Mouse (Mus musculus) ES-Bruce4 (cell line): Measurements from ENCODE around the gene Fancc. TPM values are rescaled to one million over a fixed set of nuclear protein-coding genes. Genes with fewer than 3 reads are reported as not detected.

Experiments used
- H3K27ac ChIP-seq: 2 replicates; pipeline ENCODE4 v1.5.1; 2012; ENCODE audit warnings: low read length, inconsistent platforms; ENCODE audit not compliant: insufficient read depth
- H3K27me3 ChIP-seq: 2 replicates; pipeline ENCODE4 v1.6.1; 2012; ENCODE audit warnings: mild to moderate bottlenecking, low read length, inconsistent platforms; ENCODE audit not compliant: control insufficient read depth, poor library complexity, insufficient read depth, severe bottlenecking
- H3K36me3 ChIP-seq: 2 replicates; pipeline ENCODE4 v1.6.1; 2012; ENCODE audit warnings: inconsistent platforms, mild to moderate bottlenecking, low read length, moderate library complexity; ENCODE audit not compliant: control insufficient read depth, poor library complexity, insufficient read depth, severe bottlenecking
- H3K4me1 ChIP-seq: one replicate; pipeline ENCODE4 v1.8.1; 2011; ENCODE audit warnings: low read length; ENCODE audit not compliant: control insufficient read depth, insufficient read depth
- H3K4me3 ChIP-seq: 2 replicates; pipeline ENCODE4 v1.5.1; 2011; ENCODE audit warnings: low read depth, mild to moderate bottlenecking, low read length
- H3K9ac ChIP-seq: 2 replicates; pipeline ENCODE4 v1.6.1; 2012; ENCODE audit warnings: low read depth, mild to moderate bottlenecking, inconsistent platforms; ENCODE audit not compliant: poor library complexity, severe bottlenecking
- H3K9me3 ChIP-seq: replicated peaks from 2 replicates; pipeline ENCODE4 v1.6.1; 2012; ENCODE audit warnings: mild to moderate bottlenecking, low read length, inconsistent platforms; ENCODE audit not compliant: control insufficient read depth, poor library complexity, insufficient read depth, severe bottlenecking
- CTCF ChIP-seq: IDR thresholded peaks from one replicate; pipeline ENCODE4 v1.8.1; 2011; ENCODE audit warnings: low read depth, low read length
- EP300 ChIP-seq: IDR thresholded peaks from 2 replicates; pipeline ENCODE4 v1.6.1; 2011; ENCODE audit warnings: low read depth, low read length; ENCODE audit not compliant: insufficient read depth
- POLR2A ChIP-seq: IDR thresholded peaks from one replicate; pipeline ENCODE4 v1.8.1; 2011; ENCODE audit warnings: low read length; ENCODE audit not compliant: insufficient read depth
- polyA plus RNA-seq: library from polyadenylated mRNA; stranded (reverse); fragments of >200 nt; gene quantifications from 2 replicates; pipeline ENCODE4 v1.2.4, GENCODE M21; 2011; ENCODE audit warnings: low read depth; ENCODE audit not compliant: missing spikeins, insufficient read depth, insufficient read length

Gene Fancc
- polyA plus RNA-seq, 1 experiment = 13.3 TPM

- Histone ChIP-seq H3K27me3 (no peaks in the 10 kb centered on the region), H3K4me3 (no peak overlapping the region), H3K27ac (no peak overlapping the region), H3K4me1 (no peaks in the 10 kb centered on the region), H3K9ac (no peak overlapping the region), H3K36me3 (no peaks in the 10 kb centered on the region), H3K9me3 (no peaks in the 10 kb centered on the region)
- TF ChIP-seq POLR2A = no peak
- TF ChIP-seq CTCF = no peak
- no peak for TF ChIP-seq EP300
Observed at GRCm38 (mm10) chr13:63486791-63487706, 10.0 kb downstream of the Fancc start.

- Histone ChIP-seq H3K36me3 (no peaks in the 10 kb centered on the region), H3K4me1 (no peaks in the 10 kb centered on the region)
- TF ChIP-seq EP300 (no peak), POLR2A (no peak), CTCF (no peak)
Observed at GRCm38 (mm10) chr13:63475356-63475755, 21.7 kb downstream of the Fancc start.

GRCm38 (mm10) chr13:63452898-63453297, 44.2 kb downstream of the Fancc start:
- no peaks in the 10 kb centered on the region for H3K27me3 ChIP-seq
- H3K9me3 ChIP-seq = no peaks in the 10 kb centered on the region
- H3K9ac ChIP-seq = no peak overlapping the region
- H3K27ac ChIP-seq = no peak overlapping the region
- no peaks in the 10 kb centered on the region for H3K4me1 ChIP-seq
- no peak overlapping the region for H3K4me3 ChIP-seq
- no peaks in the 10 kb centered on the region for H3K36me3 ChIP-seq
- TF ChIP-seq CTCF (no peak), EP300 (no peak), POLR2A (no peak)

More at GRCm38 (mm10) chr13:63475356-63475755, 21.7 kb downstream of the Fancc start:
- Histone ChIP-seq H3K27ac (no peak overlapping the region), H3K9ac (no peak overlapping the region), H3K4me3 (no peak overlapping the region), H3K27me3 (no peaks in the 10 kb centered on the region), H3K9me3 (no peaks in the 10 kb centered on the region)

- Histone ChIP-seq H3K4me3 (no peak overlapping the region), H3K36me3 (no peaks in the 10 kb centered on the region), H3K27me3 (no peaks in the 10 kb centered on the region), H3K9ac (no peak overlapping the region), H3K4me1 (no peaks in the 10 kb centered on the region), H3K27ac (no peak overlapping the region), H3K9me3 (no peaks in the 10 kb centered on the region)
- TF ChIP-seq CTCF (no peak), POLR2A (no peak), EP300 (no peak)
Observed at GRCm38 (mm10) chr13:63451140-63451539, 45.9 kb downstream of the Fancc start.

- no peaks in the 10 kb centered on the region for H3K9me3 ChIP-seq
- no peaks in the 10 kb centered on the region for H3K36me3 ChIP-seq
- no peaks in the 10 kb centered on the region for H3K4me1 ChIP-seq
- H3K27ac ChIP-seq = no peak overlapping the region
- H3K9ac ChIP-seq = no peak overlapping the region
- no peak overlapping the region for H3K4me3 ChIP-seq
- no peaks in the 10 kb centered on the region for H3K27me3 ChIP-seq
- TF ChIP-seq EP300 = no peak
- TF ChIP-seq CTCF = no peak
- TF ChIP-seq POLR2A = no peak
Observed at GRCm38 (mm10) chr13:63445419-63445818, 51.7 kb downstream of the Fancc start.

GRCm38 (mm10) chr13:63432759-63433158, 64.3 kb downstream of the Fancc start:
- Histone ChIP-seq H3K9ac (no peak overlapping the region), H3K27me3 (no peaks in the 10 kb centered on the region), H3K4me3 (no peak overlapping the region), H3K4me1 (no peaks in the 10 kb centered on the region), H3K27ac (no peak overlapping the region), H3K9me3 (no peaks in the 10 kb centered on the region), H3K36me3 (no peaks in the 10 kb centered on the region)
- TF ChIP-seq POLR2A (no peak), CTCF (peak; percentile 44), EP300 (no peak)
